Mouse (Mus musculus): Measurements from ENCODE around the gene Cnih2. TPM values are rescaled to one million over a fixed set of nuclear protein-coding genes. Genes with fewer than 3 reads are reported as not detected.

Cnih2 gene
- total and polyA plus RNA-seq, 3 experiments: 0.70 TPM; not detected in 2

GRCm38 (mm10) chr19:5095887-5096474 lies 2.3 kb downstream of the Cnih2 start:
- Histone ChIP-seq H3K9ac (ENCODE audit: low read depth, low read length) (no peak overlapping the region), H3K4me3 (no peak overlapping the region), H3K79me2 (replicated peaks; ENCODE audit: control insufficient read depth, insufficient read depth, low read length) (no peaks in the 10 kb centered on the region), H3K27ac (no peak overlapping the region), H3K27me3 (ENCODE audit: control insufficient read depth, insufficient read depth, low read length) (no peaks in the 10 kb centered on the region), H3K4me1 (ENCODE audit: control insufficient read depth, insufficient read depth, low read length) (peaks cover 2% of the 10 kb centered on the region; the same call in 1 of the 2 replicates), H3K36me3 (ENCODE audit: control insufficient read depth, insufficient read depth, low read length) (no peaks in the 10 kb centered on the region)
- intact Hi-C loops (cut with DNase I): no loop called here
- no peak for DNase-seq
- TF ChIP-seq CTCF (IDR thresholded peaks at IDR 0.05) (no peak), EP300 (IDR thresholded peaks at IDR 0.05; ENCODE audit: insufficient read depth, low read depth, low read length) (no peak), POLR2A (IDR thresholded peaks at IDR 0.05; ENCODE audit: insufficient read depth, low read depth, low read length) (no peak)
- 4% methylated on average over 9 of the region's 9 CpGs for WGBS

DNA sequence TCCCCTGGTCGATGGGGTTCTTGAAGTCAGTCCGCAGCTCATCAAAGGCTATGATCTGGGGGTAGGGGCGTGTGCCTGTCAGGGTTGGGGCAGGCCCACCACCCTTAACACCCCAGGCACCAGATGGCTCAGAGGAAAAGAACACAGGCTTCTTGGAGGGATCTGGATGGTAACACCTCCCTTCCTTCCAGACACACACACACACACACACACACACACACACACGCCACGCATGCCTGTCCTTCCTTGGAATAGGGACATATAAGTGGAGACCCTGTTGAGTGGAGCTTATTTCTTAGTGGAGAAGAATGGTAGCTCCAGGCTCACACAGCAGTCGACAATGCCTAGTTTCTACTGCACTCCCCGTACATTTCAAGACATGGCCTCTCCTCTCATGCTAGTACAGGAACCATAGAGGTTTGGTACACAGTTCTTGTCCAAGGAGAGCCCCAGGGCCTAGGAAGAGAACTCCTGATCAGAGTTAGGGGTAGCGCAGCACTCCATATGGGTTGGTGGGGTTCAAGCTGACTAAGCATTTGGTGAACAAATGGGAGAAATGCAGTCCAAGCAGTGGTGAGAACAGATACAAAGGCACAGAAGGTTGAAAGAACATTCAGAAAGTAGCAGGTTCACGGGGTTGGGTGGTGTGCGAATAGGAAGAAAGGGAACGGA lies 3.4 kb downstream of the Cnih2 start:
- DNase-seq: no peak
- no peaks in the 10 kb centered on the region for H3K27me3 ChIP-seq (ENCODE audit: control insufficient read depth, insufficient read depth, low read length)
- no peak overlapping the region for H3K27ac ChIP-seq
- H3K9ac ChIP-seq (ENCODE audit: low read depth, low read length): no peak overlapping the region
- intact Hi-C loops (cut with DNase I): loop anchor here (1.0 kb wide), 1 partner anchor 44 kb away; no protein-coding TSS in a partner anchor
- H3K36me3 ChIP-seq (ENCODE audit: control insufficient read depth, insufficient read depth, low read length): no peaks in the 10 kb centered on the region
- no peak overlapping the region for H3K4me3 ChIP-seq
- 35% methylated on average over 11 of the region's 11 CpGs for WGBS
- H3K4me1 ChIP-seq (ENCODE audit: control insufficient read depth, insufficient read depth, low read length): peaks cover 2% of the 10 kb centered on the region; the same call in 1 of the 2 replicates
- no peaks in the 10 kb centered on the region for H3K79me2 ChIP-seq (replicated peaks; ENCODE audit: control insufficient read depth, insufficient read depth, low read length)
- TF ChIP-seq CTCF (IDR thresholded peaks at IDR 0.05): no peak

GRCm38 (mm10) chr19:5094243-5094632 lies 4.1 kb downstream of the Cnih2 start:
- WGBS: 2% methylated on average over 21 of the region's 21 CpGs
- intact Hi-C loops (cut with DNase I): loop anchor here (1.0 kb wide), 1 partner anchor 45 kb away; no protein-coding TSS in a partner anchor
- H3K9ac ChIP-seq (ENCODE audit: low read depth, low read length): no peak overlapping the region

GRCm38 (mm10) chr19:5093481-5094242 lies 4.7 kb downstream of the Cnih2 start:
- H3K27me3 ChIP-seq (ENCODE audit: control insufficient read depth, insufficient read depth, low read length): no peaks in the 10 kb centered on the region
- no peaks in the 10 kb centered on the region for H3K79me2 ChIP-seq (replicated peaks; ENCODE audit: control insufficient read depth, insufficient read depth, low read length)
- no peak for TF ChIP-seq EP300 (IDR thresholded peaks at IDR 0.05; ENCODE audit: insufficient read depth, low read depth, low read length)
- intact Hi-C loops (cut with DNase I): loop anchor here (1.0 kb wide), 1 partner anchor 46 kb away; no protein-coding TSS in a partner anchor
- H3K4me1 ChIP-seq (ENCODE audit: control insufficient read depth, insufficient read depth, low read length): peaks cover 4% of the 10 kb centered on the region
- DNase-seq: no peak
- no peak overlapping the region for H3K9ac ChIP-seq (ENCODE audit: low read depth, low read length)
- H3K27ac ChIP-seq: no peak overlapping the region
- 71% methylated on average over 12 of the region's 12 CpGs for WGBS
- H3K4me3 ChIP-seq: no peak overlapping the region
- H3K36me3 ChIP-seq (ENCODE audit: control insufficient read depth, insufficient read depth, low read length): no peaks in the 10 kb centered on the region

More at GRCm38 (mm10) chr19:5094243-5094632, 4.1 kb downstream of the Cnih2 start:
- peak; percentile 86 to 91 for DNase-seq
- H3K4me1 ChIP-seq (ENCODE audit: control insufficient read depth, insufficient read depth, low read length): peaks cover 2% of the 10 kb centered on the region; the same call in 1 of the 2 replicates
- H3K4me3 ChIP-seq: no peak overlapping the region
- H3K27me3 ChIP-seq (ENCODE audit: control insufficient read depth, insufficient read depth, low read length): no peaks in the 10 kb centered on the region
- TF ChIP-seq EP300 (IDR thresholded peaks at IDR 0.05; ENCODE audit: insufficient read depth, low read depth, low read length): 0 out of 2 replicates have a peak, but pooled peaks have one; percentile 30
- TF ChIP-seq POLR2A (IDR thresholded peaks at IDR 0.05; ENCODE audit: insufficient read depth, low read depth, low read length): 0 out of 2 replicates have a peak, but pooled peaks have one; percentile 38
- peak; percentile 94 for TF ChIP-seq CTCF (IDR thresholded peaks at IDR 0.05)
- no peaks in the 10 kb centered on the region for H3K36me3 ChIP-seq (ENCODE audit: control insufficient read depth, insufficient read depth, low read length)
- H3K79me2 ChIP-seq (replicated peaks; ENCODE audit: control insufficient read depth, insufficient read depth, low read length): no peaks in the 10 kb centered on the region
- H3K27ac ChIP-seq: no peak overlapping the region

DNA sequence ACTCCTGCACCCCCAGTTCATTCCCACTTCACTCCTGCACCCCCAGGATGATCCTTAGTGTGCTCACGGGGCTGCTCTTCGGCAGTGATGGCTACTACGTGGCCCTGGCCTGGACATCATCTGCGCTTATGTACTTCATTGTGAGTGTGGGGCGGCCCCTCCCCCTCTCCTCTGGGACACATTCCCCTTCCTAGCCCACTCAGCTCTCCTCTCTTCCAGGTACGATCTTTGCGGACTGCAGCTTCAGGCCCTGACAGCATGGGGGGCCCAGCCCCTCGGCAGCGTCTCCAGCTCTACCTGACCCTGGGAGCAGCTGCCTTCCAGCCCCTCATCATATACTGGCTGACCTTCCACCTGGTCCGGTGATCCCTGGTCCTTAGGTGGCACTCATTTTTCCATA lies 6.2 kb downstream of the Cnih2 start:
- Histone ChIP-seq H3K27me3 (ENCODE audit: control insufficient read depth, insufficient read depth, low read length) (no peaks in the 10 kb centered on the region), H3K4me1 (ENCODE audit: control insufficient read depth, insufficient read depth, low read length) (peaks cover 8% of the 10 kb centered on the region), H3K27ac (no peak overlapping the region), H3K79me2 (replicated peaks; ENCODE audit: control insufficient read depth, insufficient read depth, low read length) (no peaks in the 10 kb centered on the region), H3K9ac (ENCODE audit: low read depth, low read length) (no peak overlapping the region), H3K36me3 (ENCODE audit: control insufficient read depth, insufficient read depth, low read length) (no peaks in the 10 kb centered on the region), H3K4me3 (no peak overlapping the region)
- intact Hi-C loops (cut with DNase I): no loop called here
- DNase-seq: no peak
- no peak for TF ChIP-seq POLR2A (IDR thresholded peaks at IDR 0.05; ENCODE audit: insufficient read depth, low read depth, low read length)
- TF ChIP-seq EP300 (IDR thresholded peaks at IDR 0.05; ENCODE audit: insufficient read depth, low read depth, low read length): no peak
- TF ChIP-seq CTCF (IDR thresholded peaks at IDR 0.05): no peak
- 89% methylated on average over 10 of the region's 10 CpGs for WGBS

Data from heart, adult 2 months (tissue).